Mouse (Mus musculus): Measurements from ENCODE around the gene Vmn2r83.

DNA sequence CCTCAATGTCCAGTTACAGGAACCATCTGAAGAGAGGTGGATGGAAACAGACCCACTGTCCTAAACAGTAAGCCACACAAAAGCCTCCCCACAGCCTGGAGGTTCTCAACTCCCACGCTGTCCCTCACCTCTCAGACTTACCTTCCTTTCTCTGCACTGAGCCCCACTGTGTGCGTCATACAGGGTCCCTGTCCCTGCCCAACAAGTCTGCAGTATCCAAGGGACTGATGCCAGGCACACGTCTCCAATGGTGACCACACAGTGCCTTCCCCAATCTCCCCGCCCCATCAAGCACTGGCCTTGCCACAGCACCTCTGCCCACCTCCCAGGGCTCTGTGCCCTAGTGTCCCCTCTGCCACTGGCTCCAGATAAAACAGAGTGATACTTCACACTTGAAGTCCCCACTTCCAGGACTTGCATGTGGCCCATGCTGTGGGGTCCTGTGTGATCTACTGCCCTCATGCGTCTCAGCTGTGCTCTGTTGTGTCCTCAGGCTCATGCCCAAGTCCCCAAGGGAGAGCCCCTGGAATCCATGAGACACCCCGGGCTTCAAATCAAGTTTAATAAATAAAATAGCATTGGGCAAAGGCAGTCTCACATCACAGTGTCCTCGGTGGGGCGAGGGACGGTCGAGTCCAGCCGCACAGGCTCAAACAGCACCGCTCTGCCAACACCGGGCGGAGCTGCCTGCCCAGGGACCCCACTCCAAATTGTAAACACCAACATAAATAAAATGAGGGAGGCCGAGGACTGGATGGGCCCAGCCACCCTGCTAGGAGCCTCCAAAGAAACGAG lies 71.4 kb downstream of the Vmn2r83 start:
- TF ChIP-seq POLR2A (IDR thresholded peaks at IDR 0.05; ENCODE audit: extremely low read depth, insufficient read depth, low read length) (no peak), CTCF (IDR thresholded peaks at IDR 0.05; ENCODE audit: extremely low read depth, insufficient read depth, low read length) (no peak)
